Mouse (Mus musculus): ENCODE measurements around the gene Pip5k1b.
"Not testable (repeated sequence)": the region's sequence is repeated elsewhere in the genome, so short reads cannot be mapped to it uniquely, and the experiment has no call there.

Gene Pip5k1b

GRCm38 (mm10) chr19:24555466-24555903 is at the start of gene Pip5k1b:
TSS of gene Pip5k1b (minus strand) at chr19:24555872.
- DNase-seq (ENCODE audit: low read depth), result no peak

DNA sequence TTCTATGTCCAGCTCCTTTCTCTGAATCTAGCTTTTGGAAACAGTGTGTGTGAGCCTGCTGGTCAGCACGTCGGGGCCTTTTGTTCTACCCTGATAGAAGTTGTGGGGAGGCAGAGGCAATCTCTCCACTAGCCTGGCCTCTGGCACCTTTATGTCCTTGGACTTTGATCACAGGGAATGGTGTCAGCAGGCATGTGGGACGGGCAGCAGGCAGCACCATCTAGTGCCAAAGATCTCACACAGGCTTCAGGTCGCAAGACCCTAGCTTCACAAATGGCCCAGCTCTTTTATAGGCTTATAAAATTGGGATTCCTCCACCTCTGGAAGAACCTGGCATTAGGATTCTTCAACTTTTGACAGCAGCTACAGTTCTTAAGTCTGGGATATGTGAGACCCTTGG is 48.4 kb upstream of the Pip5k1b start:
- no peak for DNase-seq (ENCODE audit: low read depth)

DNA sequence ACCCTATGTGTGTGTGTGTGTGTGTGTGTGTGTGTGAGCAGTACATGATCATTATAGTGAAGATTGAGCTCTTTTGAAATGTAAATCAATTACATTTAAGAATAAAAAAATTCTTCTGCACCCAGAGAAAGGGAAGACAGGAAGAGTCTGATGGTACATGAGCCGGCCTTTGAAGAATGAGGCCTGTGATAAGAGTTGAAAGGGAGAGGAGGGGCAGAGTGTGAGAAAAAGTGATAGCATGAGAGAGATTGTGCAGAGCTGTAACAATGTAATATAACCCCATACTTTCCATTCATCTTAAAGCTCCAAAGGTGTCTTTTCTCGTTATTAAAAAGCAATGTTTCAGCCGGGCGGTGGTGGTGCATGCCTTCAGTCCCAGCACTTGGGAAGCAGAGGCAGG is 47.8 kb upstream of the Pip5k1b start:
- DNase-seq (ENCODE audit: low read depth), result no peak

DNA sequence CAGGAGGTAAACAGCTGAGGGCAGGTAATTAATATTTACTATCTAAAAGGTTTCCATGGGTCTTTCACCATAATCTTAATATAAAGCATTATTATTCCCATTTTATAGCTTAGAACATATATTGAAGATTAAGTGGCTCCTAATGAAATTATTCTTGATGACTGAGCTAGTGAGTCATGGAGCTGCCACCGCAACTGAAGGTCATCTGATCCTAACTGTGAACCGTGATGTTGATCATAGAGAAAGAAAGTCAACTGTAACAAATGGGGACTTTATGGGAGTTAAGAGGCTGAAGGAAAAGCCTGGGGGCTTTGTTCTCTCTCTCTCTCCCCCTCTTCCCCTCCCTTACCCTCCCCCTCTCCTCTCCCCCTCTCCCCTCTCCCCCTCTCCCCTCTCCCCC is 31.1 kb upstream of the Pip5k1b start:
- DNase-seq (ENCODE audit: low read depth), result no peak

- DNase-seq (ENCODE audit: low read depth), result no peak
These were observed 29.5 kb upstream of the Pip5k1b start for GRCm38 (mm10) chr19:24585171-24585570.

DNA sequence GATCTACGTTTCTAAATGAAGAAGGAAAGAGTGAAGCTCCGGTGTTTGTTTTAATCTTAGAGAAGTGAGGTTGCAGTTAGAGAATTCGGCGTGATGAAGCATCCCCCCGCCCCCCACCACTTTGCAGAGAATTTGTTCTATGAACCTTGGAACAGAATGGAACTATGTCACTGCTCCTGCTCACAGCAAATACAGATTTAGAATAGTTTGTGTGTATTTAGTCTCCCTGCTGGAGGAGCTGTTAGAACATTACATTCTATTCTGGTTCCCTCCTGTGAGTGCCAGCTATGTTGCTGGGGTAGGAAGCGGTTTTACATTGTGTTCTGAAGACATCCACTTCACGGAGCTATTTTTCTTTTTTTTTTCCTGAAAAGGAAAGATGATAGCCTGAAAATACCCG is 28.3 kb upstream of the Pip5k1b start:
- no peak for DNase-seq (ENCODE audit: low read depth)

DNA sequence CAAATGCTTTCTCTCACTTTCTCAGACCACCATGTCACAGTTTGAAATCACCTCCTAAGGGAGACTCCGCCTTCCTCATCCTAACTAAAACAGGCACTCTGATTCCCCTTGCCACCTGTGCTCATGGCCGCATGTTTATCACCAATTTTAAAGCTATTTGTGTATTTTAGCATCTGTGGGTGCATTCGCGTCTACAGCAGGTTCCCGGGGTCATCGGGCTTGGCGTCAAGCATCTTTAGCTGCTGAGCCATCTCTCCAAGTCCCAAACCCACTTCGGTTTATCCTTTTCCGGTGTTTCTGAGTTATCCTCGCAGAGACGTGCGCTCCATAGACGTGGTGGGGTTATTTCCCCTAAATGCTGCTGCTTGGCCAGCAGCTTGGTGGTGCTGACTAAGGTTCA is 20.5 kb upstream of the Pip5k1b start:
- no peak for DNase-seq (ENCODE audit: low read depth)

GRCm38 (mm10) chr19:24571756-24572181 is 16.1 kb upstream of the Pip5k1b start:
- DNase-seq (ENCODE audit: low read depth), result no peak

GRCm38 (mm10) chr19:24570969-24571368 is 15.3 kb upstream of the Pip5k1b start:
- no peak for DNase-seq (ENCODE audit: low read depth)

GRCm38 (mm10) chr19:24557456-24557855 is 1.8 kb upstream of the Pip5k1b start:
- no peak for DNase-seq (ENCODE audit: low read depth)

- no peak for DNase-seq (ENCODE audit: low read depth)
These were observed 904 bp upstream of the Pip5k1b start for GRCm38 (mm10) chr19:24556585-24556966.

DNA sequence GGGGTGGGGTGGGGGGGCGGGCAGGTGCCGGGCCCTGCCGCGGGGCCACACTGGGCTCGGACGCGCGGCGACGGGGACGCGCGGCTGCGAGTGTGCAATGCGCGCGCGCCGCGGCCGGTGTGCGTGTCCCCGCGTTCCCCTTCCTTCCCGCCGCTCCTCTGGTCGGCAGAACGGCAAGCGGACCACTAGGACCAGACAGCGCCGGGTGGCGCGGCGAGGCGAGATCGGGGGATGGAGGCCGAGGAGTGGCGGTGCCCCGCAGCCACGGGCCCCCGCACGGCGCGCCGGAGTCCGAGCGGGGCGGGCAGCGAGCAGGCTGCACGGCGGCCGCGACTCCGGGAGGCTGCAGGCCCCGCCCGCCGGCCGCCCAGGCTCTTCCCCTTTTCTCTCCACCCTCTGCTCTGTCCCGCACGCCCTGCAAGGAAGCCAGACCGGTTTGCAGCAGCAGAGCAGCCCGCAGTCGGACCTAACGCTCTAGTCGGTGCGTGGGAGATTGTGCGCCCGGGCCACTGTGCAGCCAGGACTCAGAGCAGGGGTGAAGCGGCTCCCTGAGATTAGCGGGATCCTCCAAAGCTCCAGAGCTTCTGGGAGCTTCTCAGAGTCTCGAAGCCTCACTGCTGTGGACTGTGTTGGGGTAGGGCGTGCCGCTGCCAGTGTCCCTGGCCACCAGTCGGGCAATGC is 372 bp upstream of the Pip5k1b start:
- no peak for DNase-seq (ENCODE audit: low read depth)

DNA sequence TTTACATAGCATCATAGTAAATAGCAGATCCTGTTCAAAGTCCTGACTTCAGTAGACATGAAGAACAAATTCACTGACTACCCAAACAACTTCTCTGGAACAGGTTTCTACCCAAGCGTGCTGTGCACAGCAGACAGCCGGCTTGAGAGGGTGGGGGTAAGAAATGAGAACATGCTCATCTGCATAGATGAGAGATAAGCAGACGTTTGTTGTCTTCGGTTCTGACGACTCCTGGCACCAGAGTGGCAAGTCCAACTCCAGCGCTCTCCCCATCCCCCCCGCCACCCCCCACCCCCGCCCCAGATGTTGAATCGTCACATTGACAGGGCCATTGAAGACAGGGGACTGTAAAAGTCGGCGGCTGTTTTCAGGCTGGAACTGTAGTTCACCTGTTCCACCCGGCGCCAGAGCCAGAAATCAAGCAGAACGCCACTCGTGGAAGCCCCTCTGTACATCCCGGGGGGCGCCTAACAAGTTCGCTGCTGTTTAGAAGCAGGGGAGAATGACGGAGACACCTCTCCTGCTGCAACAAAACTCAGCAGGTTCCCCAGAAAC is 684 bp downstream of the Pip5k1b start:
- DNase-seq (ENCODE audit: low read depth), result no peak

DNA sequence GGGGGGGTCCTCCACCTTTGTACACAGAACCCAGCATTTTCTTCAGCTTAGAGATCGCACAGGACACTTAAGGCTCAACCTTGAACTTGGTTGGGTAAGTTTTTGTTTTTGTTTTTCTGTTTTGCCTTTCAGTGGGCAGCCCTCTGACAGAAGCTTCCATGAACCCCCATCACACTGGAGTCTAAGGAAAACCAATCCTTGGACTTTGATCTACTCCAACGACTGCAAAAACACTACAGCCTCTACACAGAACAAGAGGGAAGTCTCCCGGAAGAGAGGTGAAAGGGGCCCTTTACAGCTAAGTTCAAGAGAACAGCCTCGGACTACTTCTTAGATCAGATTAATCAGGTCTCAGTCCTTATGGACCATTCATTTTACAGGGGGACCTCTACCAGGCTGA is 1.2 kb downstream of the Pip5k1b start:
- DNase-seq (ENCODE audit: low read depth), result no peak

DNA sequence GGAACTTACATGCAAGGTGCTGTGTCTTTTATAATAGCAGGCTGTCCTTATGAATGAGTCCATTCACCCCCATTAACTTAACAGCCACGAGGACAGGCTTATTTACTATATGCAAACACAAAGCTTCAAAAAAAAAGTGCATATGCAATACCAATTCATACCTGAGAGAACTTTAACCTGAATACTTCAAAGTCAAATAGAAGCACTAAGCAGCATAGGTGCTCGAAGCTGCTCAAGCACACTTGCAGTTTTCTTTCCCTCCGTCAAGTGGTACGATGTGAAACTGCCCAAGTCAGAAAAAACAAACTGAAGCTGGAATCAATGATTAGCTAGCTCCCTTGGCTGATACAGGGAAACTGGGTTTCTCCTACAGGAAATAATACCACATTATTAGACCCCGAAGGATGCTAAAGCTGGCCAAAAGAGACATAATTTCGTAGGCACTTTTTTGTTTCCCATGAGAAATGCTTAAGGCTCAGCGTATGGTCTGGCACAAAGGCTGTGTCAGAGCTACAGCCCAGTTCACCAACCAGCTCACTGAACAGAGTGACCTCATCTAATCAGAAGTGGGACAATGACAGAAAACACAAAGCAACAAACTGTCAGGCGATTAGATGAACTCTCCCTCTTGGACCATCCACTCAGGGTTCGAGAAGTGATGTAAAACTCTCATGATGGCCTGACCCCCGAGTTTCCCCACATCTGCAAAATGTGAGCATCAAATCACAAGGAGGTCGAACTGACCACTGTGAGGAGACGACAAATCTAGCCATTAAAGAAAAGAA is 2.2 kb downstream of the Pip5k1b start:
- no peak for DNase-seq (ENCODE audit: low read depth)

- DNase-seq (ENCODE audit: low read depth), result not testable (repeated sequence)
These were observed 3.0 kb downstream of the Pip5k1b start for GRCm38 (mm10) chr19:24552641-24553040.

DNA sequence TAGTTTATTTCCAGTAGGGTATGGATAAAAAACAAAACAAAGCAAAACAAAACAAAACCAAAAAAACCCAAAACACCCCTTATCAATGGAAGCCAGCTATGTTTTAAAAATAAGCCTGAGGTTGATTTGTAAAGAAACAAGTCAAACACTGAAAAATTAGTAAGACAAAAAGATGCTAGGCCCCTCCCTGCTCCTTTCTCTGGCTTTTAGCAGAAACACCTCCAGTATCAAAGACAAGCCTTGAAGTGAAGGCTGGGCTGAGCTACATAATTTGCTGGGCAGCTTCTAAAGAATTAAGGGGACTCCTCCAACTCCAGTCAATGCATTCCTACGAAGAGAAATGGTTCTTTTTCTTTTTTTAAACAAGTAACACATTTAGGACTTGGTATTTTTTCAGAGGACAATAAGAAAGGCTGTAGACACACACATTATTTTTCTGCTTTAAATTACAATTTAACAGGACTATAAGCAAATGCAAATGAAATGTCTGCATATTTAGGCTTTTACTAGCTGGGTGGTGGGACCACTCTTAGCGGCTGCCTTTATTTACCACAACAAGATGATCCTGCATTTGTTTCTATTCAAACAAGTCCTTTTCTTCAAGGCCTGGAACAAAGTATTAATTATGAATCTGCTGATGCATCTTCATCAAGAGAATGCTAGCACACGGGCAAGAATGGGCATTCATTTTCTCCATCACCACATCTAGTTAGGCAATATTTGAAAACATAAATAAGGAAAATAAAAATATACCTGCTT is 4.3 kb downstream of the Pip5k1b start:
- DNase-seq (ENCODE audit: low read depth), result no peak

GRCm38 (mm10) chr19:24550778-24551177 is 4.9 kb downstream of the Pip5k1b start:
- no peak for DNase-seq (ENCODE audit: low read depth)

DNA sequence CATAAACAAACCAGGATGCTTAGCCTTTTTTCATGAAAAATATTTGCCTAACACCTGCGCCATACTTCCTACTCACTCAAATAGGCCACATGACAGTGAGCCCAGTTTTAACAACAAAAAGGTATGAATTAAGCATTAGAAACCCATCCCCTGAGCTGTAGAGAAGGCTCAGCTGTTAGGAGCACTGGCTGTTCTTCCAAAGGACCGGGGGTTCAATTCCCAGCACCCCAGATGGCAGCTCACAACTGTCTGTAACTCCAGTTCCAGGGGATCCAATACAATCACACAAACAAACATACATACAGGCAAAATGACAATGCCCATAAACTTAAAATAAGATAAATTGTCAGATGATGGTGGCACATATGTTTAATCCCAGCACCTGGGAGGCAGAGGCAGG is 5.7 kb downstream of the Pip5k1b start:
- DNase-seq (ENCODE audit: low read depth), result no peak

- no peak for DNase-seq (ENCODE audit: low read depth)
These were observed 7.3 kb downstream of the Pip5k1b start for GRCm38 (mm10) chr19:24548337-24548736.

DNA sequence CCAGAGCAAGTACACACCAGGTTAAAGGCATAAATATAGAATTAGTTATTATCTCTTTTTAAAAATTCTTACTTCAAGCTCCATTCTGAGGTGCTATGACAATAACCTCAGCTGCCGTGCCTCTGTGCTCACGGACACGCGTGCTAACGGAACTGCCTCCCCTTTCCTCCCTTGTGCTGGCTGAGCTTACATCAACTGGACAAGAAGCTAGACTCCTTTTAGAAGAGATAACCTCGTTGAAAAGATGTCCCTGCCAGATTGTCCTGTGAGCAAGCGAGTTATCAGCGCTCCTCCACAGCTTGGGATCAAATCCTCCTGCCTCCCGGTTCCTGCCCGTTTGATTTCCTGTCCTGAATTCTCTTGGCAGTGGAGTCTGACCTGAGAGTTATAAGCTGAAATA is 9.5 kb downstream of the Pip5k1b start:
- no peak for DNase-seq (ENCODE audit: low read depth)
